Mouse (Mus musculus): ENCODE measurements around the gene Bcas3. TPM values are rescaled to one million over a fixed set of nuclear protein-coding genes. Genes with fewer than 3 reads are reported as not detected.

Gene Bcas3
- 29.7 and 31.5 TPM in 2 replicates for polyA plus RNA-seq (2015; fragmentation: Nextera tagmentation; extraction: Ambion mirVana)

DNA sequence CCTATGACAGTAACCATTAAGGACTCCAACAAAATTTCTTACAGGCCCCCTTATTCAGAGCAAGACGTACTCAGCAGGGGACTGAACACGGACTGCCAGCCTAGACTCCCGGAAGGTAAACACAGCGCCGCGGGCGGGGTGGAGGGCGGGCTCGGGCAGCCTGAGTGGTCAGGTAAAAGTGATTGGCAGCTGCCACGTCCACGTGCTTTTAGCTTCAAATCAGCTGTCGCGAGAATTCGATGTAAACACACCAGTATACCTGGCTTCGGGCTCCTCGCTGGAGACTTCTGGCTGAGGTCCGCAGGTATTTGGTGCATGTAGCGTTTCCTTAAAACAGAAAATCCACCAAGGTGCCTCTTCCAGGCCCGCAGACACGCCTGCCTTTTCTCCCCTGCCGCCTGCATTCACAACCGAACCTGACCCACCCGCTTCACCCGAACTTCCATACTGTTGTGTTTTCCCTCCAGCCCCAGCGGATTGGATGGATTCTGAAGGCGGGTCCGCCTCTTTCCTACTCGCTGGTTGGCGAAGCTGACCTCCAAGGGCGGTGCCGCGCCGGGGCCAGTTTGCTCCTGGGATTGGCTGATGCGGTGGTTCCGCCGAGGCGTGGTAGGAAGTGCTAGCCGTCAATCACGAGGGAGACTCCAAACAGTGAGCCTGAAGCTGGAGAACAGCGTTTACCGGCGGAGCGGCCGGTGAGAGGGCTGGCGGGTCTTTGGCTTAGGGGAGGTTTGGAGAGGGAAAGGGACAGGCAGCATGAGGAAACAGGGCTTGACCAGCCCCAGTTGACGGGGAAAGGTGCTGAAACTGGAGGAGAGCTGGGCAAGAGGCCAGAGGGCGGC, at the start of gene Bcas3:
TSS of gene Bcas3 (plus strand) at position 629 of the 842 bp plus-strand sequence.
- Histone ChIP-seq H3K4me1 (replicated peaks; ENCODE audit: insufficient read depth, low read length) (no peaks in the 10 kb centered on the region), H3K4me2 (ENCODE audit: low read length) (peak within 1 kb of the TSS; percentile 75), H3K4me3 (replicated peaks; ENCODE audit: low read depth, low read length) (peak within 1 kb of the TSS; percentile 69), H3K27me3 (ENCODE audit: insufficient read depth, low read length) (no peaks in the 10 kb centered on the region), H3K9me3 (replicated peaks; ENCODE audit: low read length) (no peaks in the 10 kb centered on the region), H3K36me3 (ENCODE audit: insufficient read depth, low read length) (0 out of 2 replicates have a peak, but pooled peaks cover 3% of the 10 kb centered on the region), H3K9ac (ENCODE audit: low read depth, low read length) (peak within 1 kb of the TSS; percentile 71), H3K27ac (peak within 1 kb of the TSS; percentile 75)
- DNase-seq (ENCODE audit: low spot score) (peak; percentile 100), ATAC-seq (replicated peaks; ENCODE audit: low FRiP score, low read depth) (peak; percentile 98)
- TF ChIP-seq CTCF (IDR thresholded peaks at IDR 0.05; ENCODE audit: low read depth), result no peak
- under 1% methylated on average over 47 of the region's 47 CpGs for WGBS

DNA sequence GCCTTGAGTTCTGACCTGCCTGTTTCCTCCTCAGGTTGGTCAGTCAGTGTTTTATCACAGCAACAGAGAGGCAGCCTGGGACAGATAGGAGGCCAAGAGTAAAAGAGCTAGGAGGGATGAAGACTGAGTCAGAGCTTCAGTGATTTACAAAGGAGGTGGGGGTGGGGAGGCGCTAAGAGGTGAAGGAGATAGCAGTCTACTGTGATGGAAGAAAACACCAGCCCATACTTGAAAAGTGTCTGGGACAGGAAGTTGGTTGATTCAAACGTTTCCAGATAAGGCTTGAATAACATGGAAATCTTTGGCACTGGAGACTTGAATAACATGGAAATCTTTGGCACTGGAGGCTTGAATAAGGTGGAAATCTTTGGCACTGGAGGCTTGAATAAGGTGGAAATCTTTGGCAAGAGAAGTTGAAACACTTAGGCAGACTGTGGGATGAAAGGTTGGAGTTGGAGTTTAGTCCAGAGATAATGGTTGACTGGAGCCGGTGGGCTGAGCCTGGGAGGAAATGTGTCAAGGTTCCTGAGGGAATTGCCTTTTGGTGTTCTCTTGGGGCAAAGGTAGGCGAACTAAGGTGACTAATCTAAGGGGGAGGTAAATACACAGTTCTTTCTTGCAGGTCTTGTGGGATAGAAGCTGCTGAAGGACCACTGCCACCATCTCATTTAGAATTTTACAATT, 46.2 kb upstream of the Bcas3 start:
- no peak for TF ChIP-seq CTCF (IDR thresholded peaks at IDR 0.05; ENCODE audit: low read depth)
- H3K36me3 ChIP-seq (ENCODE audit: insufficient read depth, low read length), result no peaks in the 10 kb centered on the region
- no peak for DNase-seq (ENCODE audit: low spot score)
- no peak overlapping the region for H3K4me2 ChIP-seq (ENCODE audit: low read length)
- ATAC-seq (replicated peaks; ENCODE audit: low FRiP score, low read depth), result no peak
- H3K9ac ChIP-seq (ENCODE audit: low read depth, low read length), result no peak overlapping the region
- H3K4me1 ChIP-seq (replicated peaks; ENCODE audit: insufficient read depth, low read length), result no peaks in the 10 kb centered on the region
- WGBS, result 45% methylated on average over 4 of the region's 4 CpGs
- H3K27me3 ChIP-seq (ENCODE audit: insufficient read depth, low read length), result no peaks in the 10 kb centered on the region
- H3K4me3 ChIP-seq (replicated peaks; ENCODE audit: low read depth, low read length), result no peak overlapping the region
- H3K27ac ChIP-seq, result no peak overlapping the region
- H3K9me3 ChIP-seq (replicated peaks; ENCODE audit: low read length), result no peaks in the 10 kb centered on the region

DNA sequence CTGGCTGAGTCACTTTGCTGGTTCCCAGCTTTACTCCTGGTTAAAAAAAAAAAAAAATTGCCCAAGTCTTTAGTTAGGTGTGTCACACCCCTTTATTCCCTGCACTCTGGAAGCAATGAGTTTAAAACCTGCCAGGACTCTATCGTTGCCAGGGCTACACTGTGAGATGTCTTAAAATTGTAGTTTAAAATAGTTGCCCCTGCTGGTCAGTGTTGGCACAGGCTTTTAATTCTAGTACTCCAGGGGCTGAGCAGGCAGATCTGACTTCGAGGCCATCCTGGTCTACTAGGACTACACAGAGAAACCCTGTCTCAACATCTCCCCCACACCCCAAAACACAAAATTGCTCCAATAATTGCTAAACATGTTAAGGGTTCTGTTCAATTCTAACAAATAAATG, 44.2 kb upstream of the Bcas3 start:
- no peak overlapping the region for H3K4me3 ChIP-seq (replicated peaks; ENCODE audit: low read depth, low read length)
- no peaks in the 10 kb centered on the region for H3K9me3 ChIP-seq (replicated peaks; ENCODE audit: low read length)
- no peak overlapping the region for H3K4me2 ChIP-seq (ENCODE audit: low read length)
- peaks cover 8% of the 10 kb centered on the region; the same call in 1 of the 2 replicates for H3K4me1 ChIP-seq (replicated peaks; ENCODE audit: insufficient read depth, low read length)
- no peak overlapping the region for H3K27ac ChIP-seq
- H3K36me3 ChIP-seq (ENCODE audit: insufficient read depth, low read length), result no peaks in the 10 kb centered on the region
- WGBS, result 73% methylated on average over 2 of the region's 2 CpGs
- H3K9ac ChIP-seq (ENCODE audit: low read depth, low read length), result no peak overlapping the region
- peak; percentile 33 for TF ChIP-seq CTCF (IDR thresholded peaks at IDR 0.05; ENCODE audit: low read depth)
- ATAC-seq (replicated peaks; ENCODE audit: low FRiP score, low read depth) (no peak), DNase-seq (ENCODE audit: low spot score) (no peak)
- H3K27me3 ChIP-seq (ENCODE audit: insufficient read depth, low read length), result no peaks in the 10 kb centered on the region

DNA sequence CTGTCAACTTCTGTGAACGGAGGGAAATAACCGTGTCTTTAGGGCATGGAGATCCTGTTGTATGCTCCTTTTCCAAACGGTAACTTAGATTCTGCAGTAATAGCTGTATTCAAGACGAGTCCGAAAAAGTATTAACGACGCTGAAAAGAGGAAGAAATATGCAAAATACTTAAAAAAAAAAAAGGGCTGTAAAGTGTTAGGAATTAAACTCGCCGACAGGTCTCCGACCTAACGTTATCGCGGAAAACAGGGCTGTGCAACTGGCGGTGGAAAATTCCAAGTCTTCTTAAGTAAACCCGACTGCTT, 42.6 kb upstream of the Bcas3 start:
- H3K4me3 ChIP-seq (replicated peaks; ENCODE audit: low read depth, low read length), result peak overlapping the region; percentile 99
- H3K9me3 ChIP-seq (replicated peaks; ENCODE audit: low read length), result no peaks in the 10 kb centered on the region
- WGBS, result 2% methylated on average over 15 of the region's 15 CpGs
- TF ChIP-seq CTCF (IDR thresholded peaks at IDR 0.05; ENCODE audit: low read depth), result no peak
- DNase-seq (ENCODE audit: low spot score) (no peak), ATAC-seq (replicated peaks; ENCODE audit: low FRiP score, low read depth) (no peak)
- peak overlapping the region; percentile 52 for H3K9ac ChIP-seq (ENCODE audit: low read depth, low read length)
- H3K36me3 ChIP-seq (ENCODE audit: insufficient read depth, low read length), result no peaks in the 10 kb centered on the region
- H3K4me1 ChIP-seq (replicated peaks; ENCODE audit: insufficient read depth, low read length), result peaks cover 8% of the 10 kb centered on the region; the same call in 1 of the 2 replicates
- H3K27ac ChIP-seq, result peak overlapping the region; percentile 87
- H3K27me3 ChIP-seq (ENCODE audit: insufficient read depth, low read length), result no peaks in the 10 kb centered on the region
- peak overlapping the region; percentile 67 for H3K4me2 ChIP-seq (ENCODE audit: low read length)

DNA sequence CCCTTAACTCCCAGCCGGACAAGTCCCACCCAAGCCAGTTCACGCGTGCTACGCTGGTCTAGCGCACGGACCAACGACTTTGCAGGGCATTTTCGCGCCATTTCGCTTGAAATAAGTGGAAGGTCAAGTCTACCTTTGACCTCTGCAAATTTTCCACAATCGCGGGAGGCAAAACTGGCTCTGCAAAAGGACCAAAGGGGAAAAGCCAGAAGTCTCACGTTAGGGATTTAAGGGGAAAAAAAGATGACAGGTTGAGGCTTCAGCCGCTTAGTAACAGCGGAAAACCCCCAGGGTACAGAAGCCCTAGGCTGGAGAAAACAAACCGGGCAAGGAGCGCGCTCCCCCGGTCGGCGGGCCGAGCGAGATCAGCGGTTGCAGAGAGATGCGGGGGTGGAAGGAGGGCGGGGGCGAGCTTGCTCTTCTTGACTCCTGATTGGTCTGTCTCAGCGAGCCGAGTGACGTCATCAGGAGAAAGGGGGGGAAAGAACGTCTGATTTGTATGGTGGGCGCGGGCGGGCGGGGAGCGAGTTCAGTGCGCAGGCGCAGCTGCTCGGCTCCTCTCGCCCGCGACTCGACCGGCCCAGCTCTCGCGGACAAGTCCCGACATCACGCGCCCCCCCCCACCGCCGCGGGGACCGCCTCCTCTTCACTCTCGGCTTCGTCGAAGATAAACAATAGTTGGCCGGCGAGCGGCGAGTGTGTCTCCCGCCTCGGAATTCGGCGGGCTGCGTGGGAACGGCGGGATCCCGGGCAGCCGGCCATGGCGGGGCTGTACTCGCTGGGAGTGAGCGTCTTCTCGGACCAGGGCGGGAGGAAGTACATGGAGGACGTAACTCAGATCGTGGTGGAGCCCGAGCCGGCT, 42.0 kb upstream of the Bcas3 start, which contains the start of gene Ppm1d:
TSS of gene Ppm1d (plus strand) at position 532 of the 862 bp plus-strand sequence.
- WGBS, result under 1% methylated on average over 69 of the region's 78 CpGs
- ATAC-seq (replicated peaks; ENCODE audit: low FRiP score, low read depth), result peak; percentile 93
- Histone ChIP-seq H3K9me3 (replicated peaks; ENCODE audit: low read length) (no peaks in the 10 kb centered on the region), H3K36me3 (ENCODE audit: insufficient read depth, low read length) (no peaks in the 10 kb centered on the region), H3K27ac (peak within 1 kb of the TSS; percentile 94), H3K4me1 (replicated peaks; ENCODE audit: insufficient read depth, low read length) (peaks cover 8% of the 10 kb centered on the region; the same call in 1 of the 2 replicates), H3K9ac (ENCODE audit: low read depth, low read length) (peak within 1 kb of the TSS; percentile 98), H3K4me3 (replicated peaks; ENCODE audit: low read depth, low read length) (peak within 1 kb of the TSS; percentile 99), H3K4me2 (ENCODE audit: low read length) (peak within 1 kb of the TSS; percentile 86), H3K27me3 (ENCODE audit: insufficient read depth, low read length) (no peaks in the 10 kb centered on the region)
- TF ChIP-seq CTCF (IDR thresholded peaks at IDR 0.05; ENCODE audit: low read depth), result peak; percentile 22; the same call in 1 of the 2 replicates
- DNase-seq (ENCODE audit: low spot score), result peak; percentile 99
